Mouse (Mus musculus) CH12.LX (cell line): Measurements from ENCODE around the gene Abca4. TPM values are rescaled to one million over a fixed set of nuclear protein-coding genes. Genes with fewer than 3 reads are reported as not detected.

Experiments
- DNase-seq: peaks from one replicate; pipeline ENCODE4 v3.0.0-alpha.2; 2013; ENCODE audit errors: extremely low read depth
- H3K27ac ChIP-seq: 2 replicates; pipeline ENCODE4 v1.5.1; 2012; ENCODE audit warnings: low read depth, mild to moderate bottlenecking, control low read depth, moderate library complexity; ENCODE audit not compliant: insufficient read depth
- H3K27me3 ChIP-seq: replicated peaks from 2 replicates; pipeline ENCODE3; 2012; ENCODE audit warnings: inconsistent platforms
- H3K36me3 ChIP-seq, 2 experiments: replicated peaks in 1 of 2; 2 replicates each; pipeline versions ENCODE3 to v1.6.1; 2012; ENCODE audit warnings: inconsistent platforms in 1 of 2, low read length in 1 of 2, mild to moderate bottlenecking in 1 of 2, mixed read lengths in 1 of 2, moderate library complexity in 1 of 2; ENCODE audit not compliant: control insufficient read depth in 1 of 2, insufficient read depth in 1 of 2
- H3K4me1 ChIP-seq, 2 experiments: 2 replicates each; pipeline ENCODE4 v1.6.1; 2012; ENCODE audit warnings: inconsistent platforms in 1 of 2, moderate library complexity in 1 of 2; ENCODE audit not compliant: insufficient read depth in 2 of 2, control insufficient read depth in 1 of 2
- H3K4me2 ChIP-seq: 2 replicates; pipeline ENCODE4 v1.6.1; 2012; ENCODE audit warnings: low read depth, mild to moderate bottlenecking, control low read depth; ENCODE audit not compliant: poor library complexity, insufficient read depth, severe bottlenecking
- H3K4me3 ChIP-seq, 3 experiments: fragments of 150-350 bp in 1 of 3; sonication (generic) in 1 of 3; replicated peaks in 1 of 3; 2 replicates each; pipeline versions ENCODE3 to v1.5.1; 2011 to 2012; ENCODE audit warnings: low read depth in 2 of 3, low read length in 2 of 3, mild to moderate bottlenecking in 2 of 3, moderate library complexity in 2 of 3, control low read depth in 1 of 3, improper control_type of control experiment in 1 of 3, inconsistent platforms in 1 of 3, mixed read lengths in 1 of 3; ENCODE audit not compliant: poor library complexity in 1 of 3
- H3K79me2 ChIP-seq: replicated peaks from 2 replicates; pipeline ENCODE4 v1.6.1; 2012; ENCODE audit warnings: mild to moderate bottlenecking, moderate library complexity; ENCODE audit not compliant: control insufficient read depth, poor library complexity, insufficient read depth, severe bottlenecking; ENCODE audit errors: extremely low read depth
- H3K9ac ChIP-seq: 2 replicates; pipeline ENCODE4 v1.6.1; 2012; ENCODE audit warnings: low read depth, mild to moderate bottlenecking, control low read depth, moderate library complexity; ENCODE audit not compliant: insufficient read depth
- H3K9me3 ChIP-seq: replicated peaks from 2 replicates; pipeline ENCODE3; 2012; ENCODE audit warnings: low read length, inconsistent platforms, mixed read lengths
- CHD1 ChIP-seq: IDR thresholded peaks from 2 replicates; pipeline ENCODE4 v1.6.1; 2012; ENCODE audit warnings: low read depth, low read length, improper control_type of control experiment, inconsistent platforms
- CHD2 ChIP-seq: IDR thresholded peaks from 2 replicates; pipeline ENCODE4 v1.6.1; 2011; ENCODE audit warnings: low read length, improper control_type of control experiment
- E2F4 ChIP-seq: IDR thresholded peaks from 2 replicates; pipeline ENCODE4 v1.6.1; 2011; ENCODE audit warnings: low read depth, low read length, improper control_type of control experiment; ENCODE audit not compliant: insufficient replicate concordance
- EP300 ChIP-seq: IDR thresholded peaks from 2 replicates; pipeline ENCODE4 v1.6.1; 2011; ENCODE audit warnings: low read length, improper control_type of control experiment
- ETS1 ChIP-seq: conservative IDR thresholded peaks from 2 replicates; pipeline ENCODE4 v1.6.1; 2012; ENCODE audit warnings: low read depth, mild to moderate bottlenecking, inconsistent platforms, low read length, improper control_type of control experiment, moderate library complexity
- GABPA ChIP-seq: IDR thresholded peaks from 2 replicates; pipeline ENCODE4 v1.6.1; 2012; ENCODE audit warnings: low read depth, low read length, improper control_type of control experiment, inconsistent platforms; ENCODE audit not compliant: insufficient replicate concordance
- HCFC1 ChIP-seq: IDR thresholded peaks from 2 replicates; pipeline ENCODE4 v1.6.1; 2012; ENCODE audit warnings: low read depth, mild to moderate bottlenecking, inconsistent platforms, low read length, improper control_type of control experiment
- JUN ChIP-seq: IDR thresholded peaks from 2 replicates; pipeline ENCODE4 v1.6.1; 2011; ENCODE audit warnings: low read depth, mild to moderate bottlenecking, low read length, improper control_type of control experiment, moderate library complexity; ENCODE audit not compliant: insufficient read depth
- MXI1 ChIP-seq: IDR thresholded peaks from 2 replicates; pipeline ENCODE4 v1.6.1; 2011; ENCODE audit warnings: mild to moderate bottlenecking, low read depth, low read length, improper control_type of control experiment
- MYC ChIP-seq: IDR thresholded peaks from 2 replicates; pipeline ENCODE4 v1.6.1; 2011; ENCODE audit warnings: low read depth, mild to moderate bottlenecking, improper control_type of control experiment, low read length
- NRF1 ChIP-seq: IDR thresholded peaks from 2 replicates; pipeline ENCODE4 v1.6.1; 2014; ENCODE audit warnings: low read depth, mild to moderate bottlenecking, inconsistent platforms, low read length, improper control_type of control experiment, moderate library complexity
- PAX5 ChIP-seq: IDR thresholded peaks from 2 replicates; pipeline ENCODE4 v1.6.1; 2012; ENCODE audit warnings: low read length, inconsistent platforms, mixed read lengths
- POLR2A ChIP-seq: IDR thresholded peaks from 2 replicates; pipeline ENCODE4 v1.6.1; 2011; ENCODE audit warnings: low read depth, mild to moderate bottlenecking, improper control_type of control experiment, low read length
- RAD21 ChIP-seq: IDR thresholded peaks from 2 replicates; pipeline ENCODE4 v1.6.1; 2011; ENCODE audit warnings: low read depth, mild to moderate bottlenecking, low read length, improper control_type of control experiment, moderate library complexity
- UBTF ChIP-seq: IDR thresholded peaks from 2 replicates; pipeline ENCODE4 v1.6.1; 2012; ENCODE audit warnings: low read depth, mild to moderate bottlenecking, inconsistent platforms, low read length, improper control_type of control experiment, moderate library complexity
- ZNF384 ChIP-seq: IDR thresholded peaks from 2 replicates; pipeline ENCODE4 v1.6.1; 2012; ENCODE audit warnings: low read depth, low read length, improper control_type of control experiment, inconsistent platforms
- dilution Hi-C: fragments of 300-500 bp; cut with MboI; formaldehyde crosslinking; loops from 2 replicates; pipeline ENCODE4 v1.14.3; 2020; ENCODE audit warnings: low sequenced_read_pairs; ENCODE audit not compliant: extremely low pct_unique_long_range_greater_than_20kb, extremely low pct_ligation_motif_present
- in situ Hi-C: fragments of 300-500 bp; cut with MboI; formaldehyde crosslinking; loops from 3 replicates; pipeline ENCODE4 v1.14.3; 2019; ENCODE audit warnings: low sequenced_read_pairs, low pct_ligation_motif_present, low pct_unique_long_range_greater_than_20kb, mixed read lengths
- polyA plus RNA-seq: library from polyadenylated mRNA; unstranded; fragments of >175 nt; gene quantifications from 2 replicates; pipeline ENCODE4 v1.2.1, GENCODE M21; 2012; ENCODE audit warnings: low read depth; ENCODE audit not compliant: insufficient read length
- total RNA-seq, 2 experiments: library from RNA; depleted of rRNA; stranded (reverse); fragments of 300-350 nt in 1 of 2; fragments of >200 nt in 1 of 2; gene quantifications; 2 replicates each; pipeline ENCODE4 v1.2.3; 2012 to 2014

The Abca4 gene
- total RNA-seq (2012; rRNA removed) = 0.34 and 0.55 TPM in 2 replicates
- 0.46 and 0.82 TPM in 2 replicates for total RNA-seq (2014; rRNA removed)
- 0.57 and 0.78 TPM in 2 replicates for polyA plus RNA-seq

DNA sequence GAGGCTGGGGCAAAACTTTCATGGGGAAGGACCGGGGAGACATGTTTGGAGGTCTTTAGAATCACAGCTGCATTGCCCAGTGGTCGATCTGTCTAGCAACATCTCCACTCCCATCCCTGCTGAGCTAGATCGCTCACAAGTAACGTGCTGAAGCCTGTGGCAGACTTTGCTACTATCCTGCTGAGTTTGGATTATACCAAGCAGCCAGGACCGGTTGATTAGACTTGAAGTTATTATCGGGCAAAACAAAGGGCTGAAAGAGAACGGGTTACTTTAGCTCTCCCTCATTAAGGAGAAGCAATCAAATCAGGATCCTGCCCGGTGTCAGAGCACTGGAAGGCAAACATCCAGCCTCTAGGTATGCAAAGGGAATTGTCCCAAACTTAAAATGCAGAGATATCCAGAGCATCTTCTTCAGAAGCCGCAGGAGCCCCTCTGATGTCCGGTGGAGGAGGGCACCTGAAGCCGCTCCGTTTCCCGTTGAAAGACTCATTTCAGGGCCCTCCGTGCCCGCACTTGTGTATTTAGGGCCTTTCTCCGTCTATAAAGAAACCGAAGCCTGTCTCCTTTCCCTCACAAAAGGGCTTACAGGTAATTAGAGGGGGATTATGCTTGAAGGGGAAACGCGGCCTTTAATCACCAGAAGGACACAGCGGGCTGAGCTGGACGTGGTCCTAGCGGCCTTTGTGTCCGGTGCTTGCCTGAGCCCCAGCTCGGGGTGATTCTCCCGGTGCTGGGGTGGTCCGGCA lies at the start of gene Abca4:
Gene Abca4 (plus strand): TSS at position 645 of the 749 bp plus-strand sequence.
- Histone ChIP-seq H3K4me2 (no peak within 1 kb of the TSS), H3K36me3 (no peaks in the 10 kb centered on the region), H3K4me1 (peaks cover under 1 to 20% of the 10 kb centered on the region in 2 experiments), H3K9ac (no peak within 1 kb of the TSS), H3K79me2 (no peaks in the 10 kb centered on the region), H3K4me3 (no peak within 1 kb of the TSS), H3K27me3 (no peaks in the 10 kb centered on the region), H3K9me3 (no peaks in the 10 kb centered on the region), H3K27ac (no peak within 1 kb of the TSS)
- no peak for TF ChIP-seq GABPA
- TF ChIP-seq ZNF384 = no peak
- no peak for TF ChIP-seq RAD21
- no peak for TF ChIP-seq CHD1
- no peak for TF ChIP-seq UBTF
- no peak for TF ChIP-seq PAX5
- no peak for TF ChIP-seq CHD2
- TF ChIP-seq EP300 = no peak
- in situ Hi-C loops (no loop called here), dilution Hi-C loops (no loop called here)
- no peak for DNase-seq

DNA sequence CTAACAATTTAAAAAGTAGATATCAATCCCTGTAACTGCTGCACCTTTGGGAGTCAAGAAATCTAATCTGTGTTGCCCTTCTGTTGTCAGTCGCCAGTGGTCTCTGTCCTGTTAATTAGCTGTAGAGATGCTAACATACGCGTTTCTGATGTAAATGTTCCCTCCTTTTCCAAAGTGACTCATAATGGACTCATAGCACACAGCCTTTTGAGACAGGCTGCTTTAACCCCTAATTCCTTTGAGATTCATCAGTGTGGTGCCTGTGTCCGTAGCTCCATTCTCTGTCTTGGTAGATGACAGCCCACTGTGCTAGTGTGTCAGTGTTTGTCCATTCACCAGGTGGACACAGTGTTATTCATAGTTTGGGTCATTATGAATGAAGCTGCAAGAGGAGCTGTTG lies 49.1 kb upstream of the Abca4 start:
- H3K27ac ChIP-seq = no peak overlapping the region
- dilution Hi-C loops = no loop called here
- no peak overlapping the region for H3K4me2 ChIP-seq
- no peak overlapping the region for H3K4me3 ChIP-seq
- no peaks in the 10 kb centered on the region for H3K9me3 ChIP-seq
- no peak overlapping the region for H3K9ac ChIP-seq
- TF ChIP-seq POLR2A = no peak
- no peak for TF ChIP-seq NRF1
- TF ChIP-seq RAD21 = no peak
- no peak for TF ChIP-seq HCFC1
- TF ChIP-seq MYC = no peak
- TF ChIP-seq UBTF = no peak
- no peak for TF ChIP-seq MXI1
- no peak for TF ChIP-seq E2F4
- TF ChIP-seq JUN = no peak
- TF ChIP-seq ETS1 = no peak
- in situ Hi-C loops = no loop called here
- no peaks in the 10 kb centered on the region for H3K4me1 ChIP-seq
- no peaks in the 10 kb centered on the region for H3K79me2 ChIP-seq
- H3K36me3 ChIP-seq = peaks cover 8 to 38% of the 10 kb centered on the region in 2 experiments
- DNase-seq = no peak
- no peaks in the 10 kb centered on the region for H3K27me3 ChIP-seq
